Mouse (Mus musculus): ENCODE results near the gene Mob2. TPM values are rescaled to one million over a fixed set of nuclear protein-coding genes. Genes with fewer than 3 reads are reported as not detected.

Gene Mob2
- polyA plus RNA-seq, 1 experiment: 54.0 TPM

GRCm38 (mm10) chr7:141962521-141962920 is 98.3 kb downstream of the Mob2 start:
- WGBS: 90% methylated on average over 3 of the region's 3 CpGs
- H3K4me3 ChIP-seq (replicated peaks; ENCODE audit: extremely low read depth, low read depth, low read length): no peak overlapping the region
- H3K4me1 ChIP-seq (ENCODE audit: control insufficient read depth, insufficient read depth, low read length): no peaks in the 10 kb centered on the region
- TF ChIP-seq CTCF (IDR thresholded peaks at IDR 0.05; ENCODE audit: insufficient read depth, low read length): no peak
- no peak for TF ChIP-seq POLR2A (IDR thresholded peaks at IDR 0.05; ENCODE audit: borderline replicate concordance, extremely low read depth, low read depth, low read length)
- DNase-seq: no peak

- DNase-seq: no peak
- 76% methylated on average over 3 of the region's 3 CpGs for WGBS
- no peak for TF ChIP-seq CTCF (IDR thresholded peaks at IDR 0.05; ENCODE audit: insufficient read depth, low read length)
- no peak for TF ChIP-seq POLR2A (IDR thresholded peaks at IDR 0.05; ENCODE audit: borderline replicate concordance, extremely low read depth, low read depth, low read length)
- no peak overlapping the region for H3K4me3 ChIP-seq (replicated peaks; ENCODE audit: extremely low read depth, low read depth, low read length)
- H3K4me1 ChIP-seq (ENCODE audit: control insufficient read depth, insufficient read depth, low read length): no peaks in the 10 kb centered on the region
These were observed 99.4 kb downstream of the Mob2 start for GRCm38 (mm10) chr7:141961491-141961890.

- Histone ChIP-seq H3K4me1 (ENCODE audit: control insufficient read depth, insufficient read depth, low read length) (no peaks in the 10 kb centered on the region), H3K4me3 (replicated peaks; ENCODE audit: extremely low read depth, low read depth, low read length) (no peak overlapping the region)
- WGBS: 85% methylated on average over 2 of the region's 2 CpGs
- no peak for DNase-seq
- TF ChIP-seq POLR2A (IDR thresholded peaks at IDR 0.05; ENCODE audit: borderline replicate concordance, extremely low read depth, low read depth, low read length) (no peak), CTCF (IDR thresholded peaks at IDR 0.05; ENCODE audit: insufficient read depth, low read length) (no peak)
These were observed 99.9 kb downstream of the Mob2 start for GRCm38 (mm10) chr7:141960926-141961325.

GRCm38 (mm10) chr7:141959133-141959532 is 101.7 kb downstream of the Mob2 start:
- DNase-seq: no peak
- TF ChIP-seq CTCF (IDR thresholded peaks at IDR 0.05; ENCODE audit: insufficient read depth, low read length): no peak
- TF ChIP-seq POLR2A (IDR thresholded peaks at IDR 0.05; ENCODE audit: borderline replicate concordance, extremely low read depth, low read depth, low read length): no peak
- WGBS: 76% methylated on average over 1 of the region's 1 CpGs
- no peaks in the 10 kb centered on the region for H3K4me1 ChIP-seq (ENCODE audit: control insufficient read depth, insufficient read depth, low read length)
- no peak overlapping the region for H3K4me3 ChIP-seq (replicated peaks; ENCODE audit: extremely low read depth, low read depth, low read length)

Other genes starting within 250 kb of the Mob2 start
- gene Muc5b, start 222.0 kb downstream of the Mob2 start, polyA plus RNA-seq (2012; rRNA removed): 15.6 and 25.6 TPM in 2 replicates
- gene Tollip, start 142.6 kb downstream of the Mob2 start, polyA plus RNA-seq (2012; rRNA removed): 82.2 and 99.6 TPM in 2 replicates
- 0.31 and 0.41 TPM in 2 replicates for gene Brsk2, start 111.3 kb downstream of the Mob2 start, polyA plus RNA-seq (2012; rRNA removed)
- 30.1 and 33.3 TPM in 2 replicates for gene Dusp8, start 34.8 kb upstream of the Mob2 start, polyA plus RNA-seq (2012; rRNA removed)
- gene Gm45618, start 59.7 kb upstream of the Mob2 start, polyA plus RNA-seq (2012; rRNA removed): not detected in 2 replicates
- not detected in 2 replicates for gene Gm39115, start 75.0 kb upstream of the Mob2 start, polyA plus RNA-seq (2012; rRNA removed)
- gene Gm45337, start 83.5 kb upstream of the Mob2 start, polyA plus RNA-seq (2012; rRNA removed): not detected in 2 replicates
- gene Gm29735, start 96.0 kb upstream of the Mob2 start, polyA plus RNA-seq (2012; rRNA removed): not detected in 2 replicates
- not detected in 2 replicates for gene Gm4553, start 104.7 kb upstream of the Mob2 start, polyA plus RNA-seq (2012; rRNA removed)
- not detected in 2 replicates for gene Krtap5-2, start 114.9 kb upstream of the Mob2 start, polyA plus RNA-seq (2012; rRNA removed)
- gene Gm10153, start 129.3 kb upstream of the Mob2 start, polyA plus RNA-seq (2012; rRNA removed): not detected in 2 replicates
- not detected in 2 replicates for gene Krtap5-3, start 140.3 kb upstream of the Mob2 start, polyA plus RNA-seq (2012; rRNA removed)
- not detected in 2 replicates for gene Gm7579, start 150.8 kb upstream of the Mob2 start, polyA plus RNA-seq (2012; rRNA removed)
- gene Krtap5-5, start 168.9 kb upstream of the Mob2 start, polyA plus RNA-seq (2012; rRNA removed): 0.28 and 0.30 TPM in 2 replicates
- not detected in 2 replicates for gene Gm40460, start 180.0 kb upstream of the Mob2 start, polyA plus RNA-seq (2012; rRNA removed)
- gene Gm2431, start 197.3 kb upstream of the Mob2 start, polyA plus RNA-seq (2012; rRNA removed): not detected in 2 replicates
- gene Gm4559, start 213.3 kb upstream of the Mob2 start, polyA plus RNA-seq (2012; rRNA removed): not detected in 2 replicates
- not detected in 2 replicates for gene Krtap5-1, start 236.1 kb upstream of the Mob2 start, polyA plus RNA-seq (2012; rRNA removed)
- not detected in 2 replicates for gene Krtap5-4, start 242.5 kb upstream of the Mob2 start, polyA plus RNA-seq (2012; rRNA removed)